Mouse (Mus musculus) T-helper 17 cell (primary cell): Measurements from ENCODE around the gene Zbtb6.

ENCODE experiments used
- in situ Hi-C, 2 experiments: fragments of 300-600 bp; cut with MboI, MseI; formaldehyde crosslinking; loops; 1 replicate in 1 of 2; 2 replicates in 1 of 2; pipeline ENCODE4 v1.15.1; 2025; ENCODE audit warnings: high pct_unique_total_duplicates in 2 of 2

Zbtb6 gene

DNA sequence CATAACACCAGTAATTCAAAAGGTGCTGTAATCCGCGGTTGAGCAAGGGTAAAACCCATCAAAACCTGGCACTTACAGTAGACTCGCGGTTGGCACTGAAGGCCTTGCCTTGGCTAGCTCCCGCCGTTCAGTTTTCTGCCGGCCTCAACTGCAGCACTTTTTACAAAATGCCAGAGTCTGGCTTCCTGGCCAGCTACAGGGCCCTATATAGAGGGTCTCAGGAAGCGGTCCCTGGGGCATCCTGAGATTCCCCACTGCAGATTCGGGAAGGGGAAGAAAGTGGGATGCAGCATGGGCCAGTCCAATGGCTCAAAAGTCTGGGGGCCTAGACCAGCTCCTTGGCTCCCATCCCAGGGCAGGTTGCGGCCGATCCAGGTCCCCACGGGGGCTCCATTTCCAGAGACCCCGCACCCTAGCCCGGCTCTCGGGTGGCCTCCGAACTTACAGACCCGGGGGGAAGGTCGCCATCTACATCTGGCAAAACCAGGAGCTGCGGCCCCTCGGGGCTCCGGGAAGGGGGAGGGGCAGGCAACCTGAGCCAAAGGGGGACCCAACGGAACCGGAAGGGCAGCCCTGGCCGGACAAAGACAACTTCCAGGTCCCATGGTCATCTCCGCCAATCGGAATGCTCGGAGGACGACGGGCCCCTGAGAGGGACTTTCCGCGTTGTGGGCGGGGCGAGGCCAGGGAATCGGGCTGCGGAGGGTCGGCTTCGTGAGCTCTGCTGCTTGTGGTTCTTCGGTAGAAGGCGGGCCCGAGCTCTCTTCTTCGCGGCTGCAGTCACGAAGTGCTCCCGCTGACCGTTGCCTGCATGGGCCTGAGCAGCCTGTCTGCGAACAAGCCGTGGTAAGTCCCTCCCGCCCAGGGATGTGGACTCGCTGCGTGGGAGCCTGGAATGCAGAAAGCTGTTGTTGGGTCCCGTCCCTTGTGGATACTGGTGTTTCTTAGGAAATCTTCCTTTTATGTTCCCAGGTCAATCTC lies at the start of gene Zbtb6, which contains the start of the genes Zbtb26 and Rabgap1:
TSS of gene Zbtb6 (minus strand) at position 561 of the 981 bp plus-strand sequence.
TSS of gene Zbtb26 (minus strand) at position 525 of the 981 bp plus-strand sequence.
TSS of gene Rabgap1 (plus strand) at position 669 of the 981 bp plus-strand sequence.
- in situ Hi-C loops = loop anchor here in 1 of 2 experiments (10.0 kb wide), 1 partner anchor 1782 kb away; the partner anchor contains the start of gene Ppp6c

DNA sequence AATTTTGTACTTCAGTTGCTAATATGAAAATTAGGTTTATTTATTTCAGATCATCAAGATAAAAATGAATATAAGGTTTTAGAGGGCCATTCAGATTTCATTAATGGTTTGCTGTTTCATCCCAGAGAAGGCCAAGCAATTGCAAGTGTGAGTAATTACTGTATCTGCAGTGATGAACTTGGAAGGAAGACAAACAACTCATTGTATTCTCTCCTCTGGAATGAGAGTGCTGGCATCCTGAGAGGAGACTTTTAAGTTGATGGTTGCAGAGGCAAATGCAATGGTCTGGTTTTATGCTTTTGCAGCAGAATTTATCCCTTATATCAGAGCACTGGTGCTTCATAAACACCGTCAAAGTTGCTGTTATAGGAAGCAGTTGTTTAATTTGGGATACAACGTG lies 46.0 kb upstream of the Zbtb6 start:
- in situ Hi-C loops = loop anchor here in 1 of 2 experiments (10.0 kb wide), 1 partner anchor 104 kb away; no protein-coding TSS in a partner anchor

DNA sequence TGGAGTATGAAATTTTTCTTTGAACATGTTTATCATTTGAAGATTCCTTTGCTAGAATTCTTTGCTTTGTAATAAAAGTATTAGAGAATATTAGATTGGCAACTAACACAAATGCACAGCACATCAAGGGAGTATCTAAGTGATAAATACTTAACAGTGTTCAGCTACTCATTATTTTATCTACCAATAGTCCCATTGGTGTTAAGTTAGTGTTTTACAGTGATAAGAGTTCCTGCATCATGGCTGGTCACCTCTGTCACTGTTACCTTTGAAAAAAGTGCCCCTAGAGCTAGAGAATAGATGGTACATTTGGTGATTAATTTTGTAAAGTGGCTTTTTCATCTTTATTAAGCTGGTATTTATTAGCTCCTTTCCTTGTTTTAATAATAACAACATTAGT lies 43.4 kb upstream of the Zbtb6 start:
- in situ Hi-C loops = loop anchor here in 1 of 2 experiments (10.0 kb wide), 1 partner anchor 102 kb away; no protein-coding TSS in a partner anchor

DNA sequence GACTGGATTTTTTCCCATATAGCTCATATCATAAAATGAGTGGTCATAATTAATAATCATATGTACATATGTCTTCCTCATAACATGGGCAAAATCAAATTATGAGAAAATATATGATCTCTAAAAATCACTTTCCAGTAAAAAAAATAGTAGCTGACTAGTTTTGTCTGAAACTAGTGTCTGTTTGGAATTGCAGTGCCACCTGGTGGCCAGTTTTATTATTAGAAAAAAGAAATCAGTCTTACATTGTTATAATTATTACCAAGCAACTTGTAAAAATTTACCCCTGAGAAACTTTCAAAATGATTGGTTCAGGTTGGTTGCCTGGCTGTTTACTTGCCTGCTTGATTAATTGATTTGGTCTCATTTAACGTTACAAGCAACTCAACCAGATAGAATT lies 42.4 kb upstream of the Zbtb6 start:
- in situ Hi-C loops = loop anchor here in 1 of 2 experiments (10.0 kb wide), 1 partner anchor 101 kb away; no protein-coding TSS in a partner anchor

DNA sequence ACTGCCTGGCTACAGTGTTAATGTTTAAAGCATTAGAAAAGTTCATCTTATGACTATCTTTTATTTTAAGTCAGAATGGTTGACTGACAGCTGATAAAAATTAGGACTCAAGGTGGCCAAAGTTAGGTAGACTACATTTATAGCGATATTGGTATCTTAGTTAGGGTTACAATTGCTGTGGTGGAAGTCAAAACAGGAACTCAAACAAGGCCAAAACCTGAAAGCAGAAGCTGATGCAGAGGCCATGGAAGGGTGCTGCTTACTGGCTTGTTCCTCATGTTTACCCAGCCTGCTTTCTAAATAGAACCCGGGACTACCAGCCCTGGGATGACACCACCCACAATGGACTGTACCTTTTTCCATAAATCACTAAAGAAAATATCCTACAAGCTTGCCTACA lies 41.2 kb upstream of the Zbtb6 start:
- in situ Hi-C loops = loop anchor here in 1 of 2 experiments (10.0 kb wide), 1 partner anchor 99 kb away; no protein-coding TSS in a partner anchor

- in situ Hi-C loops = loop anchor here in 1 of 2 experiments (10.0 kb wide), 1 partner anchor 95 kb away; no protein-coding TSS in a partner anchor
Measured at GRCm38 (mm10) chr2:37480039-37480438, 37.1 kb upstream of the Zbtb6 start.

- in situ Hi-C loops = no loop called here
Measured at GRCm38 (mm10) chr2:37479559-37479958, 36.6 kb upstream of the Zbtb6 start.

DNA sequence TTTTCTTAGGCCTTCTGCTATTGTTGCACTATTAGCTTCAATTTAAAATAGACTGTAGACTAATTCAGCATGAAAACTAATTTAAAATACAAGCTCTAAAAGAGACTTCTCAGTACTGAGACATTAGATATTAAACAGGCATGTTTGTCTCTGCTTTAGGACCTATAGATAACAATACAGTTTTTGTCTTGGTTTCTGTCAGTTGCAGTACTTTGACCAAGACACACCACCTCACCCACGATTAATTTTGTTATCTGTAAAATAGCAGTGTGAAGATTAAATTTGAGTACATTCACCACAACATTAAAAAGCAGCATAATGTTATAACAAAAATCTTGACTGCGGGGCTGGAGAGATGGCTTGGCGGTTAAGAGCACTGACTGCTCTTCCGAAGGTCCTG lies 23.3 kb upstream of the Zbtb6 start:
- in situ Hi-C loops = loop anchor here in 1 of 2 experiments (10.0 kb wide), 1 partner anchor 1399 kb away; no protein-coding TSS in a partner anchor

- in situ Hi-C loops = loop anchor here in 1 of 2 experiments (10.0 kb wide), 1 partner anchor 1404 kb away; no protein-coding TSS in a partner anchor
Measured at GRCm38 (mm10) chr2:37460707-37461106, 17.7 kb upstream of the Zbtb6 start.

- in situ Hi-C loops = loop anchor here in 1 of 2 experiments (10.0 kb wide), 1 partner anchor 1552 kb away; the partner anchor contains the start of genes Arpc5l and Rpl35
Measured at GRCm38 (mm10) chr2:37452376-37452760, 9.4 kb upstream of the Zbtb6 start.

DNA sequence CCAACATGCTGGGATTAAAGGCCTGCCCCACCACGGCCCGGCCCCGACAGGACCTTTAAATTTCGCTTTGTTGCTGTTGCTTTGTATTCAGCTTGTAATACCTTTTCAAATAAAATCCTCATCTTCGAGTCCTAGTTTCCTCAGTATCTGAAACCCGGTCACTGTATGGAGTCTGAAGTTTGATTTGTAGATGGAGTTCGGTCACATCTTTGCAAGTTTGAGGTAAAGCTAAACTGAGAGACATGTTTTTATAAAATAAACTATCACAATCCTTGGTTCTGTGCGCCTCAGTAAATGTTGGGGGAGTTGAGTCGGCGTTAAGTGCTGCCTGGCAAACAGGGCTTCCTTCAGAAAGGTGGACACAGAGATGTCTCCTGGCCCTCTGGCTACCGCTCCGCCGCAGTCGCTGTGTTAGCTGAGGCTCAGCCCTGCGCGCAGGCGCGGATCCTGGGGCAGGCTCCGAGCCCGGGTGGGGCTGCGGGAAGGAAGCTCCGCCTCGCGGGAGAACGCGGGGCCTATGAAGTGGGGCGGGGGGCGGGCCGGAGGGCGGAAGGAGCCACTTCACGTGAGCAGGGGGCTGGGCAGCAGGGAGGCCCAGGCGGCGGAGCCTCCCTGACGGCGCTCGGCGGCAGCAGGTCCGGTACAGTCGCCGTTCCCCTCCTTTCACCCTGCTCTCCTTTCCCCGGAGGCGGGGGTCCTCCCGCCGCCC lies 8.8 kb upstream of the Zbtb6 start:
- in situ Hi-C loops = loop anchor here in 1 of 2 experiments (10.0 kb wide), 1 partner anchor 1553 kb away; the partner anchor contains the start of genes Arpc5l and Rpl35

DNA sequence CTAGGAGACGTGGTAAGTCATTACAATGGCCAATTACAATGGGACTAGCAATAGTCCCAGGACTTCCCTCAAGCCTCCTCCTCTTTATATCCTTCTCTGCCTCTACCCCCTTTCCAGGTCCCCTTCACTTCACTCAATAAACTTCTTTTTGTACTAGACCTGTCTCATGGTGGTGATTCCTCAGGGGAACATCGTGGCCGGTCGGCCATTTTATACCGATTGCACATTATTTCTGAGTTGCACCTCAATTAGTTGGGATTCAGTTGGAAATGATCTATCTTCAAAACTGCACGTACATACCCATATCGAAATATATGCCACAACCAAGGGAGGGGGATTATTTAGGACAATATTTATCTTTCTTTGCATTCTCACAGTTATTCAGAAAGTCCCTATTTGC lies 11.4 kb downstream of the Zbtb6 start:
- in situ Hi-C loops = no loop called here

GRCm38 (mm10) chr2:37430593-37431464 lies 12.1 kb downstream of the Zbtb6 start:
- in situ Hi-C loops = no loop called here

DNA sequence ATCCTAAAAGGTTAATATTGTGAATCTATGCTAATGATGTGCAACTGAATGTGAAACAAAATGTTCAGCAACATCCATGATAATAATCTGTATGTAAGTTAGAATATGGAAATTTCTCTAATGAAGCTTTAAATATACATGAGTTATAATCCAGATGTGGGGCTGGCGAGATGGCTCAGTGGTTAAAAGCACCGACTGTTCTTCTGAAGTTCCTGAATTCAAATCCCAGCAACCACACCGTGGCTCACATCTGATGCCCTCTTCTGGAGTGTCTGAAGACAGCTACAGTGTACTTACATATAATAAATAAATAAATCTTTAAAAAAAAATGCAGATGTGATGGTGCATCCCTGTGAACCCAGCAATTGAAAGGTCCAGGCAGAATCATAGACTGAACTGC lies 19.3 kb downstream of the Zbtb6 start:
- in situ Hi-C loops = loop anchor here in 1 of 2 experiments (10.0 kb wide), 1 partner anchor 1449 kb away; the partner anchor contains the start of gene Ttll11

- in situ Hi-C loops = loop anchor here in 1 of 2 experiments (10.0 kb wide), 1 partner anchor 1448 kb away; the partner anchor contains the start of gene Ttll11
Measured at GRCm38 (mm10) chr2:37422306-37423304, 20.4 kb downstream of the Zbtb6 start, which contains the start of gene Rc3h2. Rc3h2 (minus strand) TSS chr2:37422903.

DNA sequence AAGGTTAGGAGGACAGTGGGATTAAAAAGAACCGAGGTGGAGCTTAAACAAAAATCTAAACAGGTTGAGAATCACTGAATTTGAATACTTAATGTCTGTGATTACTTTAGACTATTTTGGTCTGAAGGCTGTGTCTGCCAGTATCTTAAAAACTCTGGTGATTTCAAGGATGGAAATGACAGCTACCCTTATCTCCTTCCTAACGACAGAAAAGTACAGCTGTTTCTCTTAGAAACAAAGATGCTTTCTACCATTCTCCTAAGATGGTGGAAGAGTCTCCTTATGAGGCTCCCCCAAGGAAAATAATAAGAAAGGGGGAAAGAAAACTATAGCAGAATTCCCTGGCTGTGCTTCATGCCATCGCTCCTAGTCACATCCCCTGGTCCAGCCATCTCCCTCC lies 21.1 kb downstream of the Zbtb6 start:
- in situ Hi-C loops = loop anchor here in 1 of 2 experiments (10.0 kb wide), 1 partner anchor 1447 kb away; the partner anchor contains the start of gene Ttll11

GRCm38 (mm10) chr2:37395539-37395938 lies 47.4 kb downstream of the Zbtb6 start:
- in situ Hi-C loops = no loop called here

GRCm38 (mm10) chr2:37382921-37383320 lies 60.0 kb downstream of the Zbtb6 start:
- in situ Hi-C loops = loop anchor here in 1 of 2 experiments (10.0 kb wide), 1 partner anchor 102 kb away; no protein-coding TSS in a partner anchor
